Mouse (Mus musculus): ENCODE measurements around the gene Olfr1414. TPM values are rescaled to one million over a fixed set of nuclear protein-coding genes. Genes with fewer than 3 reads are reported as not detected.
"Not testable (repeated sequence)": the region's sequence is repeated elsewhere in the genome, so short reads cannot be mapped to it uniquely, and the experiment has no call there.

Gene Olfr1414
- not detected in 2 replicates for polyA plus RNA-seq (2012; rRNA removed)

DNA sequence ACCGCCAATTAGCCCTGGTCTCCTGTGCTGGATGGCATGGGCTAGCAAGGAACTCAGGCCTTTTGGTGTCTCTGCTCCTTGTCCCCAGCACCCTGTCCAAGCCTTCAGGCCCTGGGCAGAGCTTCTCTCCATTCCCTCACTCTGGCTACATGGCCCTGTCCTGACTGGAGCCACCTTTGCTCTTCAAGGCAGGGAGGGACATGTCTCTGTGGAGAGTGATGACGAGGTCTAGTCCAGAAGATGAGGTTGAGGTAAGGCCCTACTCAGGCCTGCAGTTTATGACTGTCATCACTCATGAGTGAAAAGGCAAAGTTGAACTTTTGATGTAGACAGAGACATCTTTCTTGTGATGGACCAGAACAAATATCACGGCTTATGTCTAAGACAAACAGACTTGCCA is at the start of gene Olfr1414:
Olfr1414 (minus strand) TSS at position 101 of the 400 bp plus-strand sequence.
- Histone ChIP-seq H3K27ac (ENCODE audit: insufficient read depth, low read depth, low read length) (no peak within 1 kb of the TSS), H3K4me3 (ENCODE audit: insufficient read depth, low read depth, low read length) (no peak within 1 kb of the TSS), H3K4me1 (ENCODE audit: control insufficient read depth, insufficient read depth, low read length) (no peaks in the 10 kb centered on the region), H3K36me3 (ENCODE audit: control insufficient read depth, insufficient read depth, low read length) (no peaks in the 10 kb centered on the region), H3K27me3 (replicated peaks; ENCODE audit: control insufficient read depth, insufficient read depth, low read length) (no peaks in the 10 kb centered on the region)
- TF ChIP-seq POLR2A (IDR thresholded peaks at IDR 0.05; ENCODE audit: low read depth, low read length), result no peak
- no peak for TF ChIP-seq CTCF (conservative IDR thresholded peaks at IDR 0.05; ENCODE audit: insufficient read depth, insufficient read length, low read depth, low read length)
- 82% methylated on average over 3 of the region's 3 CpGs for WGBS
- no peak for DNase-seq

DNA sequence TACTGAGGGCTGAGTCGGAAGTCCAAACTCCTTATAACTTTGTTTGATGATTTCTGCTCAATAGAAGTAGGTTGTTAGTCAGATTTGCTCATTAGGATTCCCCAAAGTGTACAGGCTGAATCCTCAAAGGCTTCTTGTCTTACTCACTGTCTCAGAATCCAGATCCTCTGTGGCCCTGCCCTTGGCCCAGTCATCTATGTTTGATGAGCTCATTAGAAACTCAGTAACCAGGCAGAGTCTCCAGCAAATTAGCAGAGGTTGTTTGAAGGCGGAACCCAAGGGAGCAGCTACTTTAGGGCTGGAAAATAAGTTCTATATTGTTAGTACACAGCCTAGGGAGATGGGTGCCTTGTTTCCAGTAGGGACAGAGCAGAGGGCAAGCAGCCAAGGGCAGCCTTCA is 27.5 kb upstream of the Olfr1414 start:
- Histone ChIP-seq H3K27ac (ENCODE audit: insufficient read depth, low read depth, low read length) (no peak overlapping the region), H3K4me3 (ENCODE audit: insufficient read depth, low read depth, low read length) (no peak overlapping the region), H3K27me3 (replicated peaks; ENCODE audit: control insufficient read depth, insufficient read depth, low read length) (no peaks in the 10 kb centered on the region), H3K4me1 (ENCODE audit: control insufficient read depth, insufficient read depth, low read length) (no peaks in the 10 kb centered on the region), H3K36me3 (ENCODE audit: control insufficient read depth, insufficient read depth, low read length) (no peaks in the 10 kb centered on the region)
- TF ChIP-seq CTCF (conservative IDR thresholded peaks at IDR 0.05; ENCODE audit: insufficient read depth, insufficient read length, low read depth, low read length) (no peak), POLR2A (IDR thresholded peaks at IDR 0.05; ENCODE audit: low read depth, low read length) (no peak)
- DNase-seq, result no peak
- 83% methylated on average over 2 of the region's 2 CpGs for WGBS

DNA sequence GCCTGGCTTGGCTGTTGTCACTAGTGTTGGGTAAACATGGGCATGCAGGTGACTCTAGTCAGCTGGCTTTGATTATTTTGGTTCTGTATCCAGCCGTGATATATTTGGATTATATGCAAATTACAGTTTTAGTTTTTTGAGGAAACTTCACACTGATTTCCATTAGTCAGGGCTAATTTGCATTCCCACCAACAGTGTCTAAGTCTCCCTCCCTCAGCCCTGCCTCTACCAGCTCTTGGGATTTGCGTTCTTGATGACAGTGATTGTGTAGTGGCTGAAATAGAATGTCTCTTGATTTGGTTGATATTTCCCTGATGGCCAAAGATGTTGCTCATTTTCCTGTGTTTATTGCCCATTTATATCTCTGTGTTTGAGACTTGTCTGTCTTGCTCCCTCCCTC is 20.6 kb upstream of the Olfr1414 start:
- no peak overlapping the region for H3K27ac ChIP-seq (ENCODE audit: insufficient read depth, low read depth, low read length)
- H3K27me3 ChIP-seq (replicated peaks; ENCODE audit: control insufficient read depth, insufficient read depth, low read length), result peaks cover 1% of the 10 kb centered on the region; the same call in 1 of the 2 replicates
- no peaks in the 10 kb centered on the region for H3K36me3 ChIP-seq (ENCODE audit: control insufficient read depth, insufficient read depth, low read length)
- no peak for DNase-seq
- H3K4me1 ChIP-seq (ENCODE audit: control insufficient read depth, insufficient read depth, low read length), result no peaks in the 10 kb centered on the region
- WGBS, result 48% methylated on average over 2 of the region's 2 CpGs
- TF ChIP-seq CTCF (conservative IDR thresholded peaks at IDR 0.05; ENCODE audit: insufficient read depth, insufficient read length, low read depth, low read length), result no peak
- TF ChIP-seq POLR2A (IDR thresholded peaks at IDR 0.05; ENCODE audit: low read depth, low read length), result no peak
- no peak overlapping the region for H3K4me3 ChIP-seq (ENCODE audit: insufficient read depth, low read depth, low read length)

DNA sequence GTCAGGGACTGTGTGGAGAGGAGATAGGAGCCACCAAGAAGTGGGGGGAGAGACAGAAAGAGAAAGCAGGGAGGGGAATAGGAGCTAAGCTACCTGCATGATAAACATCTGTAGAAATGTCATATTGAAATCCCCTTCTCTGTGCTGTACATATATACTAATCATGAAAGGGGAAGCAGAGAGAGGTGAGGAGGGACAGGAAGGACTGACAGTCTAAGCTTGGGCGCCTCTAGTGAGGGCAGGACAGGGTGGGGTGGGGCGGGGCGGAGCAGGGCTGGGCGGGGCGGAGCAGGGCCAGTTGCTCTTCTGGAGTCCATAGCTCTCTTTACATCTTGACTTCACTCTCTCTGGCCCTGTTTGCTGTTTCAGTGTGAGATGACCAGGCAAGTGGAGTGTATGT is 18.5 kb upstream of the Olfr1414 start:
- Histone ChIP-seq H3K4me1 (ENCODE audit: control insufficient read depth, insufficient read depth, low read length) (no peaks in the 10 kb centered on the region), H3K27me3 (replicated peaks; ENCODE audit: control insufficient read depth, insufficient read depth, low read length) (peaks cover 1% of the 10 kb centered on the region; the same call in 1 of the 2 replicates), H3K4me3 (ENCODE audit: insufficient read depth, low read depth, low read length) (no peak overlapping the region), H3K36me3 (ENCODE audit: control insufficient read depth, insufficient read depth, low read length) (no peaks in the 10 kb centered on the region), H3K27ac (ENCODE audit: insufficient read depth, low read depth, low read length) (no peak overlapping the region)
- DNase-seq, result no peak
- 38% methylated on average over 5 of the region's 5 CpGs for WGBS
- TF ChIP-seq CTCF (conservative IDR thresholded peaks at IDR 0.05; ENCODE audit: insufficient read depth, insufficient read length, low read depth, low read length) (no peak), POLR2A (IDR thresholded peaks at IDR 0.05; ENCODE audit: low read depth, low read length) (no peak)

DNA sequence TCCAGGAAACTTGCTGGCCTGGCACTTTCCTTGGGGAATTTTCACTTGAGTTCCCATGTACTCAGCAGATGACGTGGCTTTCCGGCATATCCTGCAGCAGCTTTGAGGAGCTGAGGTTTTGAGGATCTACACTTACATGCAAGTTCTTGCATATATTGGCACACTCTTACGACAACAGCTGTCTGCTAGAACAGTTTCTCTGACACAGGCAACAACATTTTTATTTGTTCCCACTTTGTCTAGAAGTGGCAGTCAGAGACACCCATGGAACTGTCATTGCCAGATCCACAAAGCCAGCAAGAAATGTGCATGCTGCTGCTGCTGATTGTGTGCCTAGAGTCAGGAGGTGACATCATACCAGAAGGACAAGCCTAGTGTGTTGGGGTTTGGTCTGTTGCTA is 5.3 kb upstream of the Olfr1414 start:
- Histone ChIP-seq H3K4me3 (ENCODE audit: insufficient read depth, low read depth, low read length) (no peak overlapping the region), H3K27me3 (replicated peaks; ENCODE audit: control insufficient read depth, insufficient read depth, low read length) (no peaks in the 10 kb centered on the region), H3K27ac (ENCODE audit: insufficient read depth, low read depth, low read length) (no peak overlapping the region), H3K36me3 (ENCODE audit: control insufficient read depth, insufficient read depth, low read length) (no peaks in the 10 kb centered on the region), H3K4me1 (ENCODE audit: control insufficient read depth, insufficient read depth, low read length) (no peaks in the 10 kb centered on the region)
- no peak for TF ChIP-seq POLR2A (IDR thresholded peaks at IDR 0.05; ENCODE audit: low read depth, low read length)
- TF ChIP-seq CTCF (conservative IDR thresholded peaks at IDR 0.05; ENCODE audit: insufficient read depth, insufficient read length, low read depth, low read length), result no peak
- no peak for DNase-seq
- 79% methylated on average over 3 of the region's 3 CpGs for WGBS

DNA sequence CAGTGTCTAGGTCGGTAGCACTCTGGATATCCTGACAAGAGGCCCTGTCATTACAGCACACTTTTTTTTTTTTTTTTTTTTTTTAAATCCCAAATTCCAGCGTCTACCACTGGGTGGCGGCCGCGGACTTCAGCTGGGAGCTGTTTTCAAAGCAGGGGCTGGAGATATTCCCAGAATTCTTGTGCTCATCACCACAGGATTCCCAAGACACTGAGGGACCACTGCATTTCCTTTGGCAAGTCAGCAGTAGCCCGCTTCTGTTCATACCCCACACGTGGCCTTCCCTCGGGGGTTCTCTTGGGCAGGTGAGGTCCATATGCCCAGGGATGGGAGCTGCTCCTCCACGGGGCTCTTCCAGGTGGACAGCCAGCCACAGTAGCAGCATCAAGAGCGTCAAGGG is 2.9 kb upstream of the Olfr1414 start:
- no peak for TF ChIP-seq POLR2A (IDR thresholded peaks at IDR 0.05; ENCODE audit: low read depth, low read length)
- TF ChIP-seq CTCF (conservative IDR thresholded peaks at IDR 0.05; ENCODE audit: insufficient read depth, insufficient read length, low read depth, low read length), result peak; percentile 45
- H3K27me3 ChIP-seq (replicated peaks; ENCODE audit: control insufficient read depth, insufficient read depth, low read length), result no peaks in the 10 kb centered on the region
- H3K27ac ChIP-seq (ENCODE audit: insufficient read depth, low read depth, low read length), result no peak overlapping the region
- H3K4me3 ChIP-seq (ENCODE audit: insufficient read depth, low read depth, low read length), result no peak overlapping the region
- WGBS, result 17% methylated on average over 10 of the region's 10 CpGs
- DNase-seq, result peak; percentile 12
- H3K4me1 ChIP-seq (ENCODE audit: control insufficient read depth, insufficient read depth, low read length), result no peaks in the 10 kb centered on the region
- no peaks in the 10 kb centered on the region for H3K36me3 ChIP-seq (ENCODE audit: control insufficient read depth, insufficient read depth, low read length)

DNA sequence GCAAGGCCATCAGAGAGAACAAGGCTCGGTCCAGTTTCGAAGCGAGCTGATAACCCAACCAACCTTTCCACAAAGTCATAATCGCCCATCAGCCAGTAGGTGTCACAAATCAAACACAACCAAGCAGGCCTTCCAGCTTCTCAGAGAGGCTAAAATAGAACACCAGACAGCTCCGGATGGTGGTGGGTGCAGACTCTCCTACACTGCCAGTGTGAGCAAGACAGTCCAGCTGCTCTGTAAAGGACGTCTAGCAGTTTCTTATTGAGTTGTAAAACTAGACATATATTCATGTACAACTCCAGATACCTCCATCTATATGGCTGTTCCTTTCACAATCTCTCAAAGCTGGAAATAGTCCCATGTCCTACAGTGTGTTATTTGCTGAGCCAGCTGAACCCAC is 585 bp upstream of the Olfr1414 start:
- no peaks in the 10 kb centered on the region for H3K27me3 ChIP-seq (replicated peaks; ENCODE audit: control insufficient read depth, insufficient read depth, low read length)
- H3K4me1 ChIP-seq (ENCODE audit: control insufficient read depth, insufficient read depth, low read length), result no peaks in the 10 kb centered on the region
- no peak overlapping the region for H3K27ac ChIP-seq (ENCODE audit: insufficient read depth, low read depth, low read length)
- TF ChIP-seq POLR2A (IDR thresholded peaks at IDR 0.05; ENCODE audit: low read depth, low read length), result no peak
- no peak for TF ChIP-seq CTCF (conservative IDR thresholded peaks at IDR 0.05; ENCODE audit: insufficient read depth, insufficient read length, low read depth, low read length)
- no peaks in the 10 kb centered on the region for H3K36me3 ChIP-seq (ENCODE audit: control insufficient read depth, insufficient read depth, low read length)
- DNase-seq, result no peak
- 79% methylated on average over 6 of the region's 6 CpGs for WGBS
- H3K4me3 ChIP-seq (ENCODE audit: insufficient read depth, low read depth, low read length), result no peak overlapping the region

DNA sequence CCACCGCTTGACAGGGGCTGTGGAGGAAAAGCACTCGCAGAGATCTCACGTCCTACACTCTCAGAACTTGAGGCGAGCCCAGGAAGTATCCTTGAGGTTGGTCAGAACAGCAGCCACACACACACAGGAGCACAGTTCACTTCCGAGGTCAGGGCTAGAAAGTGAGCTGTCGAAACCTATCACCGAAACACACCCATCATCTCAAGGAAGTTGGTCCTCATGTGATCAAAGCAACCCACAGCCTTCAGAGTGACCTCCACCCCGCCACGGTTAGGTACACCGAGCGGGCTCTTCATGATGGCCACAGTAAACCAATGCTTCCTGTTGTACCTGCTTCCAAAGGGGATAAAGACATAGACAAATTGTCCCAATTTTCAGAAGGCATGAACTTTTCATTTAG is 3.1 kb downstream of the Olfr1414 start:
- Histone ChIP-seq H3K4me1 (ENCODE audit: control insufficient read depth, insufficient read depth, low read length) (no peaks in the 10 kb centered on the region), H3K36me3 (ENCODE audit: control insufficient read depth, insufficient read depth, low read length) (no peaks in the 10 kb centered on the region), H3K4me3 (ENCODE audit: insufficient read depth, low read depth, low read length) (no peak overlapping the region), H3K27me3 (replicated peaks; ENCODE audit: control insufficient read depth, insufficient read depth, low read length) (no peaks in the 10 kb centered on the region), H3K27ac (ENCODE audit: insufficient read depth, low read depth, low read length) (no peak overlapping the region)
- TF ChIP-seq CTCF (conservative IDR thresholded peaks at IDR 0.05; ENCODE audit: insufficient read depth, insufficient read length, low read depth, low read length) (no peak), POLR2A (IDR thresholded peaks at IDR 0.05; ENCODE audit: low read depth, low read length) (no peak)
- DNase-seq, result no peak
- WGBS, result 68% methylated on average over 11 of the region's 11 CpGs

DNA sequence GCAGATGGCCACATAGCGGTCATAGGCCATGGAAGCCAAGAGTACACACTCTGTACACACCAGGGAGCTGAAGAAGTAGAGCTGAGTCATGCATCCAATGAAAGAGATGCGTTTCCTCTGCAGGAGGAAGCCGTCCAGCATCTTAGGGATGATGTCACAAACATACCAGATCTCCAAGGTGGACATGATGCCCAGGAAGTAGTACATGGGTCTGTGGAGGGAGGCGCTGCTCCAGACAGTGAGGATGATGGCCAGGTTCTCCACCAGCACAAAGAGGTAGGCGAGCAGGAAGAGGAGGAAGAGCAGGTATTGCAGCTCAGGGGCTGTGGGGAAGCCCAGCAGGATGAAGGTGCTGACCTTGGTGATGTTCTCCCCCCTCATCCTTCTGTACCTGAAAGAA is 6.8 kb downstream of the Olfr1414 start:
- not testable (repeated sequence) for H3K27me3 ChIP-seq (replicated peaks; ENCODE audit: control insufficient read depth, insufficient read depth, low read length); DNase-seq; H3K4me3 ChIP-seq (ENCODE audit: insufficient read depth, low read depth, low read length); H3K27ac ChIP-seq (ENCODE audit: insufficient read depth, low read depth, low read length); H3K36me3 ChIP-seq (ENCODE audit: control insufficient read depth, insufficient read depth, low read length); H3K4me1 ChIP-seq (ENCODE audit: control insufficient read depth, insufficient read depth, low read length)
- 86% methylated on average over 5 of the region's 5 CpGs for WGBS

Data from kidney, adult 2 months (tissue).